Mouse (Mus musculus) left cerebral cortex, adult 8-10 months (tissue): ENCODE measurements around the gene Olfr1535. TPM values are rescaled to one million over a fixed set of nuclear protein-coding genes. Genes with fewer than 3 reads are reported as not detected.

ENCODE experiments used
- DNase-seq, 2 experiments: peaks; one replicate each; pipeline ENCODE4 v3.0.0; 2022; ENCODE audit warnings: low spot score in 2 of 2
- total RNA-seq, 4 experiments: library from RNA; stranded (reverse); gene quantifications; 2 replicates each; pipeline ENCODE4 v1.2.4; 2022

Gene Olfr1535
- total RNA-seq: not detected

GRCm38 (mm10) chr13:21559793-21560192 is at the start of gene Olfr1535:
Gene Olfr1535, minus strand, starts transcription at chr13:21559893.
- DNase-seq: no peak

- DNase-seq: no peak
These were observed 31.9 kb upstream of the Olfr1535 start for GRCm38 (mm10) chr13:21591618-21592017.

DNA sequence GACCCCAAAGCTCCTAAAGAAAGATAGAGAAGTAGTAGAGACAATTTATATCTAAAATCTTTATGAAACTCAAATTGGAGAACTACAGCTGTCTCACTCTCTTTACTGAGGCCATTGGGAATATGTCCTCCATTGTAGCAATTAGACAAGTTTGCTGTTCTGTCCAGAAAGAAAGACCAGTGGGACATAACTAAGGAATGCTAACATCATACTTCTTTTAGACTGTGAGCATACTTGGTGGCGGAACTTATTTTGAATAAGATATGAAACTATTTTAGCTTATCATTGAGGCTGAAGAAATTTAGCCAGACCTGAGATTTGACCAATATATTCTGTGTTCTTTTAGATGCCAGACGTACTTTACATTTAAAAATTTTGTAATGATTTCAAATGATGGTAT is 22.0 kb upstream of the Olfr1535 start, which contains the start of gene Olfr1364:
Gene Olfr1364 (minus strand): TSS at position 101 of the 400 bp plus-strand sequence.
- DNase-seq: no peak

DNA sequence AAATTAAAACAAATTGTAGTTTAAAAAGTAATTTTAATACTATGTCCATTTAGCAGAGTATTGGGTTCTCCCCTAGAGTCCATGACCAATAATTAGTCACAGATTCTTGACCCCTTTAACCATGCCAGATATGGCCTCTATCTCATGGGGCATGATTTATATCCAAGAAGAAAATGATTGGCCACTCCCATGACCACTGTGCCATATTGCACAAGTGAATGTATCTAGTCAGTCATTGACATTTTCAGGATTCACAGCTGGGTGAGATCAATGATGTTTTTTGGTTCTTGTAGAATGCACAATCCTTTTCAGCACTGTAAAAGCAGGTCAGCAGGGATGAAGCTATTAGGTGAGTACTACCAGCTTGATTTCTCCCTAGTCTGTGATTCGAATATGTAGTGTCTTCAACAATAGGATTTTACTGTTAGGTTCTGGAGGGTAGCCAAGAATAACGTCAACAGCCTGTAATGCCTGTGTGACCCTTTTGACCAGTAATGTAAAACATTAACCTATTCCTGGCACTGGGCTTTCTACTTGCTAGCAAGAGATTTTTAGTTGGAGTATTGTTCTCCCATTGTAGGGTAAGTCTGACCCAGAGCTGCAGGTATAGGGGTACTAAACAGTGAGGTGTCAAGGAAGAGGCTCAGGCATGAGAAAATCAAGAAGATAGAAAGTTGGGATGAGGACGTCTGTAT is 9.1 kb downstream of the Olfr1535 start:
- no peak for DNase-seq

DNA sequence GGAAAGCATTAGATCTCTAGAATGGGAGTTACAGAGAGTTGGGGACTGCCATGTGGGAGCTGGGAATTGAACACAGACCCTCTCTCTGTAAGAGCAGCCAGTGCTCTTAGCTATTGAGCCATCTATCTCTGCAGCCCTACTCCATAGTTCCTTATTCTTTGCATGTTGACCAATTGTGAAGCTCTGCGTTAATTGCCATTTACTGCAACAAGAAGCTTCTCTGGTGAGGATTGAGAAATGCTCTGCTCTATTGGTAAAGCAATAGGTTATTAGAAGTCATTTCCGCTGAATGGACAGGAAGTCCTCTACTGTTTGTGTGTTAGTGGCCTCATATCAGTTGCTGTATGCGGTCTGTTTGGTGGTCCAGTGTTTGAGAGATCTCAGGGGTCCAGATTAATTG is 10.2 kb downstream of the Olfr1535 start:
- no peak for DNase-seq

GRCm38 (mm10) chr13:21542708-21543107 is 17.0 kb downstream of the Olfr1535 start, which contains the start of gene Olfr1366:
Gene Olfr1366, minus strand, starts transcription at chr13:21542808.
- DNase-seq: no peak

DNA sequence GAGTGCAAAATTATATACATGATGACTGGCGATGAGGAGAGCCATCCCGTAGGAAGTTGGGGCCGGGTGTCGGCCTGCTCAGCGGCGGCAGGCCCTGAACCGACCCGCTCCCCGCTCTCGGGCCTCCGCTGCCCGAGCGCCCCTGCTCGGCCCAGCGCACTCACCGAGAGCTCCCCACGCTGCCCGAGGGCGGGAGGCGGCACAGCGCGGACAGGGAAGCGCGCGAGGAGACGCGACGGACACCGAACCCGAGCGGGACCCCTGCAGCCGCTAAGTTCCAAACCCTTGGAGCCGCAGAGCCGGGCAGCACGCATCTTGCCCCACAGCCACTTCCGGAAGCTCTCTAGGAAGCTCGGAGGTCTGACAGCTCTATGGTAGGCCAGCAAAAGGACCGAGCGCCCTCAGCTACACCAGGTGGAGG is 28.9 kb downstream of the Olfr1535 start, which contains the start of gene Zkscan8:
Gene Zkscan8 (minus strand): TSS at position 340 of the 421 bp plus-strand sequence.
- DNase-seq: peak; percentile 68 to 77

- DNase-seq: no peak
These were observed 29.6 kb downstream of the Olfr1535 start for GRCm38 (mm10) chr13:21530136-21530535.

- peak; percentile 60 to 66 for DNase-seq
These were observed 53.5 kb downstream of the Olfr1535 start for GRCm38 (mm10) chr13:21506221-21506649.

Other genes with a start within 250 kb of the Olfr1535 start
- 1 to 10 TPM in 1 of 4 experiments, under 1 TPM in 3; 0.28 to 1.4 (median 0.59) TPM for gene Gpx6, start 247.8 kb downstream of the Olfr1535 start, total RNA-seq
- gene Olfr1367, start 213.0 kb downstream of the Olfr1535 start, total RNA-seq: not detected
- 1 to 10 TPM; 6.7 to 8.8 (median 7.8) TPM for gene Zscan12, start 197.1 kb downstream of the Olfr1535 start, total RNA-seq
- gene Zkscan3, start 157.1 kb downstream of the Olfr1535 start, total RNA-seq: 10 to 100 TPM; 31.7 to 41.8 (median 35.8) TPM
- 1 to 10 TPM; 1.4 to 1.9 (median 1.6) TPM for gene Pgbd1, start 118.8 kb downstream of the Olfr1535 start, total RNA-seq
- 10 to 100 TPM; 52.1 to 59.4 (median 55.5) TPM for gene Zscan26, start 106.2 kb downstream of the Olfr1535 start, total RNA-seq
- 1 to 10 TPM in 2 of 4 experiments, under 1 TPM in 2; 0.59 to 1.5 (median 0.84) TPM for gene Nkapl, start 91.4 kb downstream of the Olfr1535 start, total RNA-seq
- 1 to 10 TPM; 5.1 to 6.2 (median 5.8) TPM for gene Zkscan4, start 81.0 kb downstream of the Olfr1535 start, total RNA-seq
- not detected for gene Gm10065, start 80.5 kb downstream of the Olfr1535 start, total RNA-seq
- gene AK157302, start 64.7 kb downstream of the Olfr1535 start, total RNA-seq: 10 to 100 TPM; 15.4 to 22.7 (median 19.3) TPM
- gene Gm11273, start 58.5 kb downstream of the Olfr1535 start, total RNA-seq: 10 to 100 TPM; 39.0 to 60.7 (median 52.2) TPM
- gene Zkscan8, start 28.8 kb downstream of the Olfr1535 start, total RNA-seq: 10 to 100 TPM; 16.2 to 16.5 (median 16.3) TPM
- gene Olfr1366, start 17.1 kb downstream of the Olfr1535 start, total RNA-seq: not detected
- not detected for gene Olfr1364, start 21.9 kb upstream of the Olfr1535 start, total RNA-seq
- not detected for gene Olfr1362, start 54.1 kb upstream of the Olfr1535 start, total RNA-seq
- not detected for gene Olfr11, start 82.6 kb upstream of the Olfr1535 start, total RNA-seq
- gene Olfr1361, start 103.5 kb upstream of the Olfr1535 start, total RNA-seq: not detected
- not detected for gene Olfr1360, start 117.5 kb upstream of the Olfr1535 start, total RNA-seq
- gene Olfr1359, start 138.2 kb upstream of the Olfr1535 start, total RNA-seq: not detected
- 10 to 100 TPM; 16.0 to 30.4 (median 22.3) TPM for gene Hist1h2bl, start 156.2 kb upstream of the Olfr1535 start, total RNA-seq
- gene Hist1h2ai, start 156.5 kb upstream of the Olfr1535 start, total RNA-seq: 10 to 100 TPM in 3 of 4 experiments, not detected in 1; 16.4 to 24.8 (median 22.3) TPM
- gene Hist1h3h, start 157.8 kb upstream of the Olfr1535 start, total RNA-seq: 10 to 100 TPM; 40.8 to 60.6 (median 44.2) TPM
- gene Hist1h2bm, start 162.2 kb upstream of the Olfr1535 start, total RNA-seq: 1 to 10 TPM; 2.5 to 5.9 (median 4.5) TPM
- gene Hist1h4j, start 175.2 kb upstream of the Olfr1535 start, total RNA-seq: 10 to 100 TPM; 18.4 to 23.9 (median 19.2) TPM
- 100 to 1,000 TPM; 294 to 349 (median 343) TPM for gene Hist1h4k, start 190.6 kb upstream of the Olfr1535 start, total RNA-seq
- 10 to 100 TPM in 3 of 4 experiments, 1 to 10 TPM in 1; 9.6 to 16.7 (median 11.1) TPM for gene Hist1h2ak, start 193.9 kb upstream of the Olfr1535 start, total RNA-seq
- gene Hist1h2bn, start 194.2 kb upstream of the Olfr1535 start, total RNA-seq: 10 to 100 TPM in 3 of 4 experiments, 1 to 10 TPM in 1; 1.6 to 11.3 (median 10.8) TPM
- gene Hist1h1b, start 220.7 kb upstream of the Olfr1535 start, total RNA-seq: 10 to 100 TPM in 2 of 4 experiments, 1 to 10 TPM in 2; 7.2 to 11.0 (median 10.2) TPM
- gene Hist1h3i, start 223.5 kb upstream of the Olfr1535 start, total RNA-seq: 10 to 100 TPM; 44.4 to 70.8 (median 54.9) TPM
- gene Hist1h2an, start 227.3 kb upstream of the Olfr1535 start, total RNA-seq: 1 to 10 TPM in 2 of 4 experiments, not detected in 2; 2.9 to 4.0 TPM
- 10 to 100 TPM in 1 of 4 experiments, 1 to 10 TPM in 3; 6.0 to 11.4 (median 8.5) TPM for gene Hist1h2bp, start 227.6 kb upstream of the Olfr1535 start, total RNA-seq